Comparison of ENCODE assay signal across 31 mouse cellular contexts in genomic region chr14:75182831-75183230, GRCm38 (mm10). TPM values are rescaled to one million over a fixed set of nuclear protein-coding genes. Genes with fewer than 3 reads are reported as not detected.
DNase-seq lines count a peak whose midpoint lies in the region; ATAC-seq and TF ChIP-seq lines count a peak whose summit lies in the region.
"Had no signal": no experiment of that assay in that cellular context is flagged by ENCODE, and none has a peak within 500 bp of the region (broad histone marks: within the 10 kb centered on the region; RNA-seq: fewer than 3 reads in every experiment).

No protein-coding gene starts in this region.

- no peak for TF ChIP-seq CTCF in bone marrow macrophage, adult 2 months (IDR thresholded peaks at IDR 0.05; ENCODE audit: low read depth, low read length)

- no peak overlapping the region for H3K4me3 ChIP-seq in liver, embryonic 11.5 days (ENCODE audit: low read depth, low read length)
- peak overlapping the region; percentile 28 for H3K4me3 ChIP-seq in bone marrow macrophage, adult 2 months (ENCODE audit: insufficient read depth, low read length)
- no peak overlapping the region; the same call in 1 of the 2 replicates for H3K4me3 ChIP-seq in liver, embryonic 15.5 days (replicated peaks)
- no peak overlapping the region for H3K4me3 ChIP-seq in kidney, embryonic 16.5 days (ENCODE audit: low read length)
- H3K4me3 ChIP-seq: embryonic facial prominence, embryonic 13.5 days; forebrain, embryonic 13.5 days; gastrocnemius, adult 2 months; kidney, embryonic 15.5 days; left cerebral cortex, adult 2 months; limb, embryonic 15.5 days had no signal

- no peaks in the 10 kb centered on the region for H3K27me3 ChIP-seq in liver, embryonic 11.5 days (replicated peaks; ENCODE audit: control insufficient read depth, insufficient read depth, low read length)
- no peaks in the 10 kb centered on the region for H3K27me3 ChIP-seq in liver, embryonic 15.5 days
- H3K27me3 ChIP-seq in kidney, embryonic 16.5 days (ENCODE audit: insufficient read depth, low read length), result no peaks in the 10 kb centered on the region
- H3K27me3 ChIP-seq: embryonic facial prominence, embryonic 13.5 days; forebrain, embryonic 13.5 days; kidney, embryonic 15.5 days; limb, embryonic 15.5 days had no signal

- H3K27ac ChIP-seq in liver, embryonic 11.5 days (ENCODE audit: low read depth, low read length), result peak overlapping the region; percentile 46; the same call in 1 of the 2 replicates
- H3K27ac ChIP-seq in bone marrow macrophage, adult 2 months (ENCODE audit: insufficient read depth, low read depth, low read length), result peak overlapping the region; percentile 100
- peak overlapping the region; percentile 85 for H3K27ac ChIP-seq in liver, embryonic 15.5 days (replicated peaks)
- no peak overlapping the region for H3K27ac ChIP-seq in kidney, embryonic 16.5 days (ENCODE audit: low read length)
- H3K27ac ChIP-seq: embryonic facial prominence, embryonic 13.5 days; forebrain, embryonic 13.5 days; gastrocnemius, adult 2 months; hindbrain, postnatal 0 days; kidney, embryonic 15.5 days; left cerebral cortex, adult 2 months; limb, embryonic 15.5 days had no signal

- no peak for TF ChIP-seq POLR2A in bone marrow macrophage, adult 2 months (IDR thresholded peaks at IDR 0.05; ENCODE audit: borderline replicate concordance, low read depth, low read length)

- DNase-seq in liver, embryonic 11.5 days (ENCODE audit: low spot score), result no peak
- DNase-seq in liver, result no peak
- DNase-seq in urinary bladder, postnatal 4 days (ENCODE audit: low spot score in 2 of 2), result no peak
- DNase-seq: adrenal gland, adult 2 months; cerebellum, adult 8-10 months; cerebellum, postnatal 36 days; embryo, embryonic 11 days; gastrocnemius, adult 2 months; layer of hippocampus, adult 9-11 months; thymus, postnatal 4 days had no signal

- ATAC-seq in liver, embryonic 11.5 days (replicated peaks; ENCODE audit: low FRiP score), result no peak
- ATAC-seq in liver, embryonic 15.5 days (ENCODE audit: insufficient read depth), result no peak
- no peak for ATAC-seq in erythroblast, adult 5-6 weeks (replicated peaks; ENCODE audit: low FRiP score, poor library complexity, severe bottlenecking)
- ATAC-seq in kidney, embryonic 16.5 days (ENCODE audit: low FRiP score, low TSS enrichment), result no peak
- ATAC-seq: forebrain, embryonic 13.5 days; hindbrain, postnatal 0 days; intestine, postnatal 0 days; lung, postnatal 0 days had no signal

- 78% methylated on average over 5 of the region's 5 CpGs for WGBS in liver, embryonic 11.5 days
- 64% methylated on average over 5 of the region's 5 CpGs for WGBS in liver, embryonic 15.5 days (ENCODE audit: insufficient replicate concordance)
- WGBS in kidney, embryonic 16.5 days, result 76% methylated on average over 5 of the region's 5 CpGs

- H3K9ac ChIP-seq in liver, embryonic 11.5 days (ENCODE audit: low read depth, low read length), result no peak overlapping the region
- 0 out of 2 replicates have a peak overlapping the region, but pooled peaks have one; percentile 13 for H3K9ac ChIP-seq in liver, embryonic 15.5 days
- no peak overlapping the region for H3K9ac ChIP-seq in kidney, embryonic 16.5 days (replicated peaks; ENCODE audit: low read length)
- H3K9ac ChIP-seq: embryonic facial prominence, embryonic 13.5 days; forebrain, embryonic 13.5 days; kidney, embryonic 15.5 days; limb, embryonic 15.5 days had no signal

- H3K36me3 ChIP-seq in liver, embryonic 11.5 days (ENCODE audit: control insufficient read depth, insufficient read depth, low read length), result no peaks in the 10 kb centered on the region
- no peaks in the 10 kb centered on the region for H3K36me3 ChIP-seq in liver, embryonic 15.5 days (replicated peaks)
- H3K36me3 ChIP-seq in kidney, embryonic 16.5 days (ENCODE audit: insufficient read depth, low read length), result no peaks in the 10 kb centered on the region
- H3K36me3 ChIP-seq: embryonic facial prominence, embryonic 13.5 days; kidney, embryonic 15.5 days; limb, embryonic 15.5 days had no signal

- peak overlapping the region; percentile 31 for H3K4me2 ChIP-seq in liver, embryonic 11.5 days
- peak overlapping the region; percentile 38 for H3K4me2 ChIP-seq in liver, embryonic 15.5 days
- H3K4me2 ChIP-seq in kidney, embryonic 16.5 days (replicated peaks; ENCODE audit: low read depth, low read length), result no peak overlapping the region
- H3K4me2 ChIP-seq: embryonic facial prominence, embryonic 13.5 days; forebrain, embryonic 13.5 days; heart, embryonic 11.5 days; kidney, embryonic 15.5 days; limb, embryonic 15.5 days; midbrain, embryonic 11.5 days had no signal

- H3K4me1 ChIP-seq in liver, embryonic 11.5 days (replicated peaks; ENCODE audit: control insufficient read depth, insufficient read depth, low read length), result peaks cover 31% of the 10 kb centered on the region
- peaks cover 54% of the 10 kb centered on the region for H3K4me1 ChIP-seq in bone marrow macrophage, adult 2 months (ENCODE audit: control insufficient read depth, insufficient read depth, low read length)
- H3K4me1 ChIP-seq in liver, embryonic 15.5 days (replicated peaks), result peaks cover 81% of the 10 kb centered on the region
- H3K4me1 ChIP-seq in kidney, embryonic 16.5 days (ENCODE audit: insufficient read depth, low read length), result no peaks in the 10 kb centered on the region
- H3K4me1 ChIP-seq: forebrain, embryonic 13.5 days; kidney, embryonic 15.5 days; limb, embryonic 15.5 days had no signal

- no peaks in the 10 kb centered on the region for H3K9me3 ChIP-seq in liver, embryonic 11.5 days (ENCODE audit: control insufficient read depth, low read length)
- no peaks in the 10 kb centered on the region for H3K9me3 ChIP-seq in liver, embryonic 15.5 days (replicated peaks)
- no peaks in the 10 kb centered on the region for H3K9me3 ChIP-seq in kidney, embryonic 16.5 days (ENCODE audit: low read length)
- H3K9me3 ChIP-seq: embryonic facial prominence, embryonic 13.5 days; forebrain, embryonic 13.5 days; kidney, embryonic 15.5 days; limb, embryonic 15.5 days had no signal

RNA-seq across cellular contexts. Expression of gene Lcp1, which starts 51.9 kb away (rescaled TPM):
- polyA plus RNA-seq in liver, embryonic 11.5 days (2014; fragmentation: Nextera tagmentation; extraction: Ambion mirVana), result 44.3 and 50.4 TPM in 2 replicates
- 932 and 1,066 TPM in 2 replicates for polyA plus RNA-seq in bone marrow macrophage, adult 2 months (2012; ENCODE audit: insufficient read depth, insufficient read length, missing spikeins)
- polyA plus RNA-seq in liver, embryonic 15.5 days (2015; fragmentation: Nextera tagmentation; extraction: Ambion mirVana), result 39.6 and 40.9 TPM in 2 replicates
- total RNA-seq in erythroblast, adult 5-6 weeks (2015; ENCODE audit: low replicate concordance), result 249 and 278 TPM in 2 replicates
- total RNA-seq in erythroblast, adult 5-6 weeks (2017; ENCODE audit: low replicate concordance), result 130 and 135 TPM in 2 replicates
- polyA plus RNA-seq in kidney, embryonic 16.5 days (2015; fragmentation: Nextera tagmentation; extraction: Ambion mirVana), result 20.6 and 23.4 TPM in 2 replicates

RNA-seq across cellular contexts. Expression of gene Lrrc63, which starts 52.1 kb away (rescaled TPM):
- 0.06 TPM in 1 of 2 replicates, not detected in the other for polyA plus RNA-seq in liver, embryonic 11.5 days (2014; fragmentation: Nextera tagmentation; extraction: Ambion mirVana)
- polyA plus RNA-seq in bone marrow macrophage, adult 2 months (2012; ENCODE audit: insufficient read depth, insufficient read length, missing spikeins), result 0.36 and 0.43 TPM in 2 replicates
- polyA plus RNA-seq in liver, embryonic 15.5 days (2015; fragmentation: Nextera tagmentation; extraction: Ambion mirVana), result not detected in 2 replicates
- total RNA-seq in erythroblast, adult 5-6 weeks (2015; ENCODE audit: low replicate concordance), result not detected in 2 replicates
- total RNA-seq in erythroblast, adult 5-6 weeks (2017; ENCODE audit: low replicate concordance), result 0.42 TPM in 1 of 2 replicates, not detected in the other
- not detected in 2 replicates for polyA plus RNA-seq in kidney, embryonic 16.5 days (2015; fragmentation: Nextera tagmentation; extraction: Ambion mirVana)
- total RNA-seq: adrenal gland, adult 2 months; gastrocnemius, adult 2 months; gastrocnemius, postnatal 4 days; hindbrain, postnatal 0 days; left cerebral cortex, adult 2 months; MEL had no signal
- polyA plus RNA-seq: adrenal gland, adult 2 months; embryonic facial prominence, embryonic 13.5 days; heart, embryonic 11.5 days; heart, postnatal 0 days; intestine, postnatal 0 days; kidney, embryonic 15.5 days; large intestine, adult 2 months; limb, embryonic 15.5 days had no signal

RNA-seq across cellular contexts. Expression of gene Cpb2, which starts 59.3 kb away (rescaled TPM):
- polyA plus RNA-seq in liver, embryonic 11.5 days (2014; fragmentation: Nextera tagmentation; extraction: Ambion mirVana), result 44.2 and 44.5 TPM in 2 replicates
- not detected in 2 replicates for polyA plus RNA-seq in bone marrow macrophage, adult 2 months (2012; ENCODE audit: insufficient read depth, insufficient read length, missing spikeins)
- 134 and 143 TPM in 2 replicates for polyA plus RNA-seq in liver, embryonic 15.5 days (2015; fragmentation: Nextera tagmentation; extraction: Ambion mirVana)
- total RNA-seq in erythroblast, adult 5-6 weeks (2015; ENCODE audit: low replicate concordance), result not detected in 2 replicates
- not detected in 2 replicates for total RNA-seq in erythroblast, adult 5-6 weeks (2017; ENCODE audit: low replicate concordance)
- 18.2 and 19.8 TPM in 2 replicates for polyA plus RNA-seq in kidney, embryonic 16.5 days (2015; fragmentation: Nextera tagmentation; extraction: Ambion mirVana)
- total RNA-seq: gastrocnemius, adult 2 months; hindbrain, postnatal 0 days; left cerebral cortex, adult 2 months; left cerebral cortex, postnatal 36 days; MEL; neutrophil, adult 5-6 weeks had no signal
- polyA plus RNA-seq: adrenal gland, adult 2 months; embryonic facial prominence, embryonic 13.5 days; heart, postnatal 0 days; hindbrain, embryonic 11.5 days; hindbrain, postnatal 0 days; large intestine, adult 2 months; lung, postnatal 0 days; midbrain, embryonic 11.5 days had no signal

Comparison
In these comparisons a context has a peak if more than half of its experiments do, and no peak if none do; other contexts are left out.
1. RNA of gene Lcp1, which starts 51.9 kb away (polyA plus RNA-seq): 932 to 1,066 TPM in bone marrow macrophage, adult 2 months; 44.3 to 50.4 TPM in liver, embryonic 11.5 days, 39.6 to 40.9 TPM in liver, embryonic 15.5 days and 20.6 to 23.4 TPM in kidney, embryonic 16.5 days; every median in the first group is over 10 times any median in the second.
2. RNA of gene Cpb2, which starts 59.3 kb away (polyA plus RNA-seq): 134 to 143 TPM in liver, embryonic 15.5 days, 44.2 to 44.5 TPM in liver, embryonic 11.5 days and 18.2 to 19.8 TPM in kidney, embryonic 16.5 days; not detected in bone marrow macrophage, adult 2 months; every median in the first group is over 10 times any median in the second.